Comparison of ENCODE assay signal across 16 mouse cellular contexts in genomic region chr9:115548722-115549349, GRCm38 (mm10).
A peak's percentile ranks its signal among the peaks of the same experiment; 100 is the strongest.
DNase-seq lines count a peak whose midpoint lies in the region; ATAC-seq lines count a peak whose summit lies in the region.
"Had no signal": no experiment of that assay in that cellular context is flagged by ENCODE, and none has a peak within 500 bp of the region (broad histone marks: within the 10 kb centered on the region; RNA-seq: fewer than 3 reads in every experiment).

No protein-coding gene starts in this region.

- intact Hi-C loops in left cerebral cortex, postnatal 10 days (cut with DNase I), result no loop called here

- H3K27ac ChIP-seq in liver, embryonic 11.5 days (ENCODE audit: low read depth, low read length), result no peak overlapping the region
- H3K27ac ChIP-seq: embryonic facial prominence, embryonic 13.5 days; heart, adult 2 months; hindbrain, embryonic 13.5 days; liver, embryonic 14.5 days had no signal

- DNase-seq in adrenal gland, adult (ENCODE audit: inconsistent age in 2 of 2, low spot score in 1 of 2), result peak; percentile 16 to 40
- DNase-seq in adrenal gland, postnatal 25 days, result no peak
- DNase-seq in ovary, adult 18-20 months (ENCODE audit: low spot score), result peak; percentile 10
- DNase-seq in ovary, postnatal 10 days (ENCODE audit: low spot score), result no peak
- DNase-seq in liver, embryonic 11.5 days (ENCODE audit: low spot score), result no peak
- DNase-seq in urinary bladder, postnatal 36 days (ENCODE audit: low spot score in 2 of 2), result peak; percentile 45 to 62
- DNase-seq in left cerebral cortex, postnatal 10 days (ENCODE audit: extremely low spot score in 1 of 2, low spot score in 2 of 2), result no peak
- DNase-seq in cerebellum, postnatal 25 days, result no peak
- DNase-seq: adrenal gland, postnatal 14 days; cerebellum, adult 11-12 months; heart, adult 2 months; layer of hippocampus, postnatal 36 days had no signal

- H3K36me3 ChIP-seq in liver, embryonic 11.5 days (ENCODE audit: control insufficient read depth, insufficient read depth, low read length), result no peaks in the 10 kb centered on the region
- H3K36me3 ChIP-seq: embryonic facial prominence, embryonic 13.5 days; G1E; hindbrain, embryonic 13.5 days had no signal

- H3K27me3 ChIP-seq in liver, embryonic 11.5 days (replicated peaks; ENCODE audit: control insufficient read depth, insufficient read depth, low read length), result no peaks in the 10 kb centered on the region
- H3K27me3 ChIP-seq: embryonic facial prominence, embryonic 13.5 days; hindbrain, embryonic 13.5 days had no signal

- H3K9me3 ChIP-seq in liver, embryonic 11.5 days (ENCODE audit: control insufficient read depth, low read length), result no peaks in the 10 kb centered on the region
- H3K9me3 ChIP-seq: embryonic facial prominence, embryonic 13.5 days; hindbrain, embryonic 13.5 days had no signal

- H3K9ac ChIP-seq in liver, embryonic 11.5 days (ENCODE audit: low read depth, low read length), result no peak overlapping the region
- H3K9ac ChIP-seq: embryonic facial prominence, embryonic 13.5 days; hindbrain, embryonic 13.5 days; liver, embryonic 14.5 days had no signal

- H3K4me3 ChIP-seq in liver, embryonic 11.5 days (ENCODE audit: low read depth, low read length), result no peak overlapping the region
- H3K4me3 ChIP-seq: embryonic facial prominence, embryonic 13.5 days; heart, adult 2 months; hindbrain, embryonic 13.5 days had no signal

- peaks cover 3% of the 10 kb centered on the region for H3K4me1 ChIP-seq in liver, embryonic 11.5 days (replicated peaks; ENCODE audit: control insufficient read depth, insufficient read depth, low read length)

- 0 out of 2 replicates have a peak, but pooled peaks have one; percentile 41 for ATAC-seq in liver, embryonic 11.5 days (replicated peaks; ENCODE audit: low FRiP score)

- WGBS in liver, embryonic 11.5 days, result 57% methylated on average over 8 of the region's 8 CpGs

- no peak overlapping the region; the same call in 1 of the 2 replicates for H3K4me2 ChIP-seq in liver, embryonic 11.5 days
- H3K4me2 ChIP-seq: embryonic facial prominence, embryonic 13.5 days; hindbrain, embryonic 13.5 days had no signal

Comparison
In these comparisons a context has a peak if more than half of its experiments do, and no peak if none do; other contexts are left out.
1. DNase-seq: peak in adrenal gland, adult (2 of 2), ovary, adult 18-20 months (single experiment) and urinary bladder, postnatal 36 days (2 of 2); none in adrenal gland, postnatal 25 days (single experiment), ovary, postnatal 10 days (single experiment), liver, embryonic 11.5 days (single experiment), left cerebral cortex, postnatal 10 days (0 of 2) and cerebellum, postnatal 25 days (0 of 2).